15 mouse cellular contexts compared by ENCODE assay signal in the genomic region with DNA sequence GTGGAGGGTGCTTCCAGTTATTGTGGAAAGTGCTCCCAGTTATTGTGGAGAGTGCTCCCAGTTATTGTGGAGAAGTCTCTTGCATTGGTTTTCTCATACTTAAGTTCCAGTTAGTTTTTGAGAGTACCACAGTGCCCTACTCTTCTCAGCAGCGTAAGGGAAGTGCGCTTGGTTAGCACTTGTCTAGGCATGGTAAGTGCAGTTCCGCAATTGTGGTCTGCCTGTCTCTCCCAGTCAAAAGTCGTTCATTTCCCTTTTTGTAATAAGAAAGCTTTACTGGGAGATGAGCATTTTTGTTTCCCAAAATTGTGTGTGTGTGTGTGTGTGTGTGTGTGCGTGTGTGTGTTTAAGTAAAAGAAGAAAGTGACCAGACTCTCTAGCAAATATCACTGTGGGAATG. TPM values are rescaled to one million over a fixed set of nuclear protein-coding genes. Genes with fewer than 3 reads are reported as not detected.
A peak's percentile ranks its signal among the peaks of the same experiment; 100 is the strongest.
DNase-seq lines count a peak whose midpoint lies in the region; ATAC-seq and TF ChIP-seq lines count a peak whose summit lies in the region.
"Had no signal": no experiment of that assay in that cellular context is flagged by ENCODE, and none has a peak within 500 bp of the region (broad histone marks: within the 10 kb centered on the region; RNA-seq: fewer than 3 reads in every experiment).

No protein-coding gene starts in this region.

- TF ChIP-seq POLR2A in kidney, adult 2 months (IDR thresholded peaks at IDR 0.05; ENCODE audit: low read depth, low read length), result no peak

- TF ChIP-seq CTCF in kidney, adult 2 months (conservative IDR thresholded peaks at IDR 0.05; ENCODE audit: insufficient read depth, insufficient read length, low read depth, low read length), result no peak
- no peak for TF ChIP-seq CTCF in intestine, postnatal 0 days (IDR thresholded peaks at IDR 0.05; ENCODE audit: low read depth)

- H3K4me2 ChIP-seq in kidney, embryonic 16.5 days (replicated peaks; ENCODE audit: low read depth, low read length), result no peak overlapping the region
- H3K4me2 ChIP-seq in intestine, postnatal 0 days (replicated peaks; ENCODE audit: low read depth), result no peak overlapping the region
- H3K4me2 ChIP-seq: heart, embryonic 13.5 days; neural tube, embryonic 15.5 days had no signal

- no peaks in the 10 kb centered on the region for H3K27me3 ChIP-seq in kidney, adult 2 months (replicated peaks; ENCODE audit: control insufficient read depth, insufficient read depth, low read length)
- H3K27me3 ChIP-seq in kidney, embryonic 16.5 days (ENCODE audit: insufficient read depth, low read length), result no peaks in the 10 kb centered on the region
- H3K27me3 ChIP-seq in intestine, postnatal 0 days (replicated peaks; ENCODE audit: control insufficient read depth, insufficient read depth, low read length), result no peaks in the 10 kb centered on the region
- H3K27me3 ChIP-seq: heart, embryonic 13.5 days; neural tube, embryonic 15.5 days had no signal

- no peak overlapping the region for H3K27ac ChIP-seq in kidney, adult 2 months (ENCODE audit: insufficient read depth, low read depth, low read length)
- no peak overlapping the region for H3K27ac ChIP-seq in kidney, embryonic 16.5 days (ENCODE audit: low read length)
- H3K27ac ChIP-seq in intestine, postnatal 0 days (ENCODE audit: low read depth, low read length), result no peak overlapping the region
- H3K27ac ChIP-seq: heart, embryonic 13.5 days; kidney, postnatal 0 days; neural tube, embryonic 15.5 days had no signal

- no peak for ATAC-seq in kidney, embryonic 16.5 days (ENCODE audit: low FRiP score, low TSS enrichment)
- peak; percentile 71 for ATAC-seq in megakaryocyte, adult 5-6 weeks (ENCODE audit: poor library complexity, severe bottlenecking)
- ATAC-seq in intestine, postnatal 0 days, result no peak
- ATAC-seq: forebrain, embryonic 14.5 days had no signal

- no peak overlapping the region for H3K4me3 ChIP-seq in kidney, adult 2 months (ENCODE audit: insufficient read depth, low read depth, low read length)
- H3K4me3 ChIP-seq in kidney, embryonic 16.5 days (ENCODE audit: low read length), result no peak overlapping the region
- H3K4me3 ChIP-seq in intestine, postnatal 0 days (ENCODE audit: low read depth, low read length), result no peak overlapping the region
- H3K4me3 ChIP-seq: heart, embryonic 13.5 days; neural tube, embryonic 15.5 days had no signal

- 88% methylated on average over 5 of the region's 5 CpGs for WGBS in kidney, adult 2 months
- 86% methylated on average over 5 of the region's 5 CpGs for WGBS in kidney, embryonic 16.5 days
- WGBS in intestine, postnatal 0 days, result 82% methylated on average over 5 of the region's 5 CpGs

- no peaks in the 10 kb centered on the region for H3K4me1 ChIP-seq in kidney, adult 2 months (ENCODE audit: control insufficient read depth, insufficient read depth, low read length)
- H3K4me1 ChIP-seq in kidney, embryonic 16.5 days (ENCODE audit: insufficient read depth, low read length), result no peaks in the 10 kb centered on the region
- H3K4me1 ChIP-seq in intestine, postnatal 0 days (replicated peaks; ENCODE audit: control insufficient read depth, insufficient read depth, low read length), result no peaks in the 10 kb centered on the region
- H3K4me1 ChIP-seq: neural tube, embryonic 15.5 days had no signal

- no peak overlapping the region for H3K9ac ChIP-seq in kidney, embryonic 16.5 days (replicated peaks; ENCODE audit: low read length)
- H3K9ac ChIP-seq in intestine, postnatal 0 days (ENCODE audit: low read depth, low read length), result no peak overlapping the region
- H3K9ac ChIP-seq: heart, embryonic 13.5 days; neural tube, embryonic 15.5 days had no signal

- peak; percentile 13 for DNase-seq in kidney, adult 2 months
- peak; percentile 23 to 36 for DNase-seq in spleen, adult 18-20 months
- no peak for DNase-seq in spleen, adult 12 weeks (ENCODE audit: low spot score)
- DNase-seq in spleen, postnatal 36 days (ENCODE audit: low spot score in 2 of 2), result peak; percentile 80 to 81
- DNase-seq in embryo, embryonic 11 days, result no peak
- DNase-seq: cerebellum, adult 2 months; gastrocnemius, postnatal 10 days; retina, postnatal 1 day had no signal

- H3K36me3 ChIP-seq in kidney, adult 2 months (ENCODE audit: control insufficient read depth, insufficient read depth, low read length), result no peaks in the 10 kb centered on the region
- H3K36me3 ChIP-seq in kidney, embryonic 16.5 days (ENCODE audit: insufficient read depth, low read length), result no peaks in the 10 kb centered on the region
- no peaks in the 10 kb centered on the region for H3K36me3 ChIP-seq in intestine, postnatal 0 days (ENCODE audit: control insufficient read depth, insufficient read depth)
- H3K36me3 ChIP-seq: heart, embryonic 13.5 days; neural tube, embryonic 15.5 days had no signal

- no peaks in the 10 kb centered on the region for H3K9me3 ChIP-seq in kidney, embryonic 16.5 days (ENCODE audit: low read length)
- H3K9me3 ChIP-seq in intestine, postnatal 0 days (ENCODE audit: control insufficient read depth), result no peaks in the 10 kb centered on the region
- H3K9me3 ChIP-seq: heart, embryonic 13.5 days; neural tube, embryonic 15.5 days had no signal

RNA-seq across cellular contexts. Expression of gene Arhgap24, which starts 17.6 kb away (rescaled TPM):
- 132 and 152 TPM in 2 replicates for polyA plus RNA-seq in kidney, adult 2 months (2012; rRNA removed)
- polyA plus RNA-seq in kidney, embryonic 16.5 days (2015; fragmentation: Nextera tagmentation; extraction: Ambion mirVana), result 95.1 and 104 TPM in 2 replicates
- total RNA-seq in megakaryocyte, adult 5-6 weeks (2015), result 7.1 and 7.5 TPM in 2 replicates
- 10.4 and 10.7 TPM in 2 replicates for total RNA-seq in megakaryocyte, adult 5-6 weeks (2017)
- polyA plus RNA-seq in intestine, postnatal 0 days (2015; fragmentation: Nextera tagmentation; extraction: Ambion mirVana), result 7.6 and 8.3 TPM in 2 replicates

Comparison
In these comparisons a context has a peak if more than half of its experiments do, and no peak if none do; other contexts are left out.
1. DNase-seq: peak in kidney, adult 2 months (single experiment), spleen, adult 18-20 months (2 of 2) and spleen, postnatal 36 days (2 of 2); none in spleen, adult 12 weeks (single experiment) and embryo, embryonic 11 days (single experiment).
2. RNA of gene Arhgap24, which starts 17.6 kb away (polyA plus RNA-seq): 132 to 152 TPM in kidney, adult 2 months and 95.1 to 104 TPM in kidney, embryonic 16.5 days; 7.6 to 8.3 TPM in intestine, postnatal 0 days; every median in the first group is over 10 times any median in the second.